Mouse (Mus musculus) CD4-positive, CD25-positive, alpha-beta regulatory T cell, adult 4 months (primary cell): ENCODE measurements around the gene Grm6. TPM values are rescaled to one million over a fixed set of nuclear protein-coding genes. Genes with fewer than 3 reads are reported as not detected.

Source experiments
- ATAC-seq: one replicate; pipeline ENCODE4 v1.8.0; 2017
- polyA plus RNA-seq, 2 experiments: library from polyadenylated mRNA; unstranded; fragments of 100-300 nt; shearing (Covaris generic); gene quantifications; one replicate each; pipeline ENCODE4 v1.2.1; 2017

Gene Grm6
- not detected for polyA plus RNA-seq

GRCm38 (mm10) chr11:50850177-50850735 is at the start of gene Grm6:
Gene Grm6 (plus strand): TSS chr11:50850685.
- ATAC-seq = no peak

GRCm38 (mm10) chr11:50814233-50814632 is 36.3 kb upstream of the Grm6 start:
- no peak for ATAC-seq

GRCm38 (mm10) chr11:50826214-50826613 is 24.3 kb upstream of the Grm6 start:
- ATAC-seq = no peak

GRCm38 (mm10) chr11:50827010-50827953 is 23.2 kb upstream of the Grm6 start, which contains the start of gene Zfp354c:
Gene Zfp354c (minus strand): TSS chr11:50827724.
- peak; percentile 98 for ATAC-seq

- peak; percentile 94 for ATAC-seq
Measured at GRCm38 (mm10) chr11:50835727-50836126, 14.8 kb upstream of the Grm6 start.

- peak; percentile 89 for ATAC-seq
Measured at GRCm38 (mm10) chr11:50841023-50841735, 9.3 kb upstream of the Grm6 start, which contains the start of gene Zfp879. Gene Zfp879 (minus strand): TSS chr11:50841552.

GRCm38 (mm10) chr11:50845951-50846350 is 4.5 kb upstream of the Grm6 start:
- ATAC-seq = no peak

- no peak for ATAC-seq
Measured at GRCm38 (mm10) chr11:50847047-50847446, 3.4 kb upstream of the Grm6 start.

GRCm38 (mm10) chr11:50848520-50849137 is 1.9 kb upstream of the Grm6 start:
- no peak for ATAC-seq

- ATAC-seq = no peak
Measured at GRCm38 (mm10) chr11:50849310-50849709, 1.2 kb upstream of the Grm6 start.

GRCm38 (mm10) chr11:50850989-50851601 is 610 bp downstream of the Grm6 start:
- ATAC-seq = peak; percentile 23

- ATAC-seq = no peak
Measured at GRCm38 (mm10) chr11:50878641-50879040, 28.2 kb downstream of the Grm6 start.

GRCm38 (mm10) chr11:50883756-50884155 is 33.3 kb downstream of the Grm6 start:
- ATAC-seq = no peak

GRCm38 (mm10) chr11:50886231-50886932 is 35.9 kb downstream of the Grm6 start:
- no peak for ATAC-seq

- no peak for ATAC-seq
Measured at GRCm38 (mm10) chr11:50886933-50887293, 36.4 kb downstream of the Grm6 start.

GRCm38 (mm10) chr11:50887390-50888128 is 37.1 kb downstream of the Grm6 start, which contains the start of gene Zfp454:
Gene Zfp454 (minus strand): TSS chr11:50887651.
- no peak for ATAC-seq

- no peak for ATAC-seq
Measured at GRCm38 (mm10) chr11:50892441-50892840, 42.0 kb downstream of the Grm6 start.

- no peak for ATAC-seq
Measured at GRCm38 (mm10) chr11:50897359-50897758, 46.9 kb downstream of the Grm6 start.

GRCm38 (mm10) chr11:50908136-50908535 is 57.7 kb downstream of the Grm6 start:
- no peak for ATAC-seq

GRCm38 (mm10) chr11:50913301-50913700 is 62.8 kb downstream of the Grm6 start:
- ATAC-seq = no peak

- ATAC-seq = no peak
Measured at GRCm38 (mm10) chr11:50914461-50914860, 64.0 kb downstream of the Grm6 start.
